Mouse (Mus musculus) cerebellum, adult 2 months (tissue): ENCODE results near the gene Cep152.

Source experiments
- CTCF ChIP-seq: fragments of 200-500 bp; IDR thresholded peaks from 2 replicates; pipeline ENCODE4 v1.5.1; 2011; ENCODE audit warnings: low read depth, mild to moderate bottlenecking, control low read depth, low read length, moderate library complexity, borderline replicate concordance; ENCODE audit not compliant: insufficient read depth
- POLR2A ChIP-seq: fragments of 200-500 bp; IDR thresholded peaks from 2 replicates; pipeline ENCODE4 v1.6.1; 2011; ENCODE audit warnings: low read length, control low read depth, borderline replicate concordance; ENCODE audit not compliant: insufficient read depth

DNA sequence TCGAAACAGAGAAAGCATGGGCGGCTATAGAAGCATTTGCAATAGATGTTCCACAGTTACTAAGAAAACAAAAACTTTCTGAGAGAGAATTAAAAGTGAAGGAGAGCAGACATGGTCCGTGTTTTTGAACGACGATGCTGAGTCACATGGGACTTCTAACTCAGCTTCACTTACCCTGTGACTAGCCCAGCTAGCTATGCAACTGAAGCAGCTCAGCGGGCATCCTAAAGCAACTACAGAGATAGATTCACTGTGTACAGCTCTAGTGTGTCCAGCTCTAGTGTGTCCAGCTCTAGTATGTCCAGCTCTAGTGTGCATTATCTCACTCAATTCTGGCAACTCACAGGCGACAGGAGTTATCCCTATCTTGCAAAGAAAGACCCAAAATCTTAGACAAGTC, 42.8 kb upstream of the Cep152 start:
- TF ChIP-seq CTCF (no peak), POLR2A (no peak)
